10 mouse cellular contexts compared by ENCODE assay signal in the genomic region with DNA sequence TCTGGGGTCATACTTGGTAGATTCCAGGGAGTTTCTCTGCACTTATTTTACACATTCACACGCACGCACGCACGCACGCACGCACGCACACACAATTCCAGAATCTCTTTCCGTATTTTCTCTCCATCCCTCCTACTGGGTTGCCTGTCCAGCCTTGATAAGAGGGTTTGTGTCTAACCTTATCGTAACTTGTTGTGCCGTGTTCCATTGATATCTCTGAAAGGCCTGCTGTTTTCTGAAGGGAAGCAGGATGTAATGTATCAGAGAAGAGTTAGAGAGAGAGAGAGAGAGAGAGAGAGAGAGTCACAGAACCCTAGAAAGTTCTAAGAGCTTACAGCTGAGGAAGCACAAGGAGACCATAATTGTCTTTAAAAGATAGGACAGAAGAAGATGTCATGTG.
DNase-seq lines count a peak whose midpoint lies in the region; ATAC-seq and TF ChIP-seq lines count a peak whose summit lies in the region.
"Had no signal": no experiment of that assay in that cellular context is flagged by ENCODE, and none has a peak within 500 bp of the region (broad histone marks: within the 10 kb centered on the region; RNA-seq: fewer than 3 reads in every experiment).

No protein-coding gene starts in this region.

- TF ChIP-seq POLR2A in limb, embryonic 14.5 days (IDR thresholded peaks at IDR 0.05; ENCODE audit: borderline replicate concordance, extremely low read depth, insufficient read depth, insufficient read length) = no peak

- peak overlapping the region; percentile 37 for H3K4me3 ChIP-seq in heart, embryonic 11.5 days (ENCODE audit: low read depth, low read length)
- H3K4me3 ChIP-seq in midbrain, embryonic 15.5 days = no peak overlapping the region
- no peak overlapping the region for H3K4me3 ChIP-seq in midbrain, embryonic 10.5 days
- H3K4me3 ChIP-seq in limb, embryonic 14.5 days (replicated peaks; ENCODE audit: low read length) = no peak overlapping the region
- H3K4me3 ChIP-seq: embryonic facial prominence, embryonic 15.5 days had no signal

- peak overlapping the region; percentile 66 for H3K4me2 ChIP-seq in heart, embryonic 11.5 days
- peak overlapping the region; percentile 13; the same call in 1 of the 2 replicates for H3K4me2 ChIP-seq in midbrain, embryonic 15.5 days
- 0 out of 2 replicates have a peak overlapping the region, but pooled peaks have one; percentile 15 for H3K4me2 ChIP-seq in limb, embryonic 14.5 days (replicated peaks; ENCODE audit: low read depth, low read length, severe bottlenecking)

- DNase-seq in heart, adult 18-20 months = no peak
- no peak for DNase-seq in midbrain, embryonic 10.5 days (ENCODE audit: low spot score)
- no peak for DNase-seq in limb, embryonic 14.5 days (ENCODE audit: low spot score)
- DNase-seq in urinary bladder, postnatal 14 days (ENCODE audit: low spot score) = no peak
- no peak for DNase-seq in ovary, postnatal 14 days (ENCODE audit: low spot score)
- no peak for DNase-seq in thymus, postnatal 14 days

- H3K9me3 ChIP-seq in heart, embryonic 11.5 days (replicated peaks; ENCODE audit: control insufficient read depth, low read length) = no peaks in the 10 kb centered on the region
- H3K9me3 ChIP-seq in midbrain, embryonic 15.5 days = no peaks in the 10 kb centered on the region
- H3K9me3 ChIP-seq in midbrain, embryonic 10.5 days (replicated peaks) = no peaks in the 10 kb centered on the region
- no peaks in the 10 kb centered on the region for H3K9me3 ChIP-seq in limb, embryonic 14.5 days (ENCODE audit: control insufficient read depth, low read length)
- H3K9me3 ChIP-seq: embryonic facial prominence, embryonic 15.5 days had no signal

- peak; percentile 52; the same call in 1 of the 2 replicates for ATAC-seq in heart, embryonic 11.5 days (replicated peaks; ENCODE audit: insufficient number of reproducible peaks, low FRiP score, low TSS enrichment)
- no peak for ATAC-seq in midbrain, embryonic 15.5 days (replicated peaks)
- ATAC-seq in limb, embryonic 14.5 days (ENCODE audit: low FRiP score, low read depth) = no peak
- ATAC-seq: CD4-positive, CD25-positive, alpha-beta regulatory T cell, adult 4 months had no signal

- H3K36me3 ChIP-seq in heart, embryonic 11.5 days (ENCODE audit: control insufficient read depth, insufficient read depth, low read length) = no peaks in the 10 kb centered on the region
- H3K36me3 ChIP-seq in midbrain, embryonic 15.5 days (replicated peaks) = no peaks in the 10 kb centered on the region
- H3K36me3 ChIP-seq in midbrain, embryonic 10.5 days = no peaks in the 10 kb centered on the region
- no peaks in the 10 kb centered on the region for H3K36me3 ChIP-seq in limb, embryonic 14.5 days (ENCODE audit: control insufficient read depth, insufficient read depth, low read length)
- H3K36me3 ChIP-seq: embryonic facial prominence, embryonic 15.5 days had no signal

- H3K27ac ChIP-seq in heart, embryonic 11.5 days (ENCODE audit: low read depth, low read length) = no peak overlapping the region
- H3K27ac ChIP-seq in midbrain, embryonic 15.5 days = no peak overlapping the region
- no peak overlapping the region for H3K27ac ChIP-seq in midbrain, embryonic 10.5 days (replicated peaks)
- no peak overlapping the region for H3K27ac ChIP-seq in limb, embryonic 14.5 days (replicated peaks; ENCODE audit: low read depth, low read length)
- H3K27ac ChIP-seq: embryonic facial prominence, embryonic 15.5 days had no signal

- 45% methylated on average over 10 of the region's 10 CpGs for WGBS in heart, embryonic 11.5 days (ENCODE audit: insufficient replicate concordance)
- WGBS in midbrain, embryonic 15.5 days = 82% methylated on average over 10 of the region's 10 CpGs
- WGBS in midbrain, embryonic 10.5 days = 86% methylated on average over 10 of the region's 10 CpGs
- 90% methylated on average over 10 of the region's 10 CpGs for WGBS in limb, embryonic 14.5 days

- no peak overlapping the region for H3K9ac ChIP-seq in heart, embryonic 11.5 days (ENCODE audit: low read depth, low read length)
- no peak overlapping the region for H3K9ac ChIP-seq in midbrain, embryonic 15.5 days
- no peak overlapping the region for H3K9ac ChIP-seq in limb, embryonic 14.5 days (ENCODE audit: low read depth, low read length, severe bottlenecking)
- H3K9ac ChIP-seq: embryonic facial prominence, embryonic 15.5 days had no signal

- H3K27me3 ChIP-seq in heart, embryonic 11.5 days (ENCODE audit: control insufficient read depth, insufficient read depth, low read length) = no peaks in the 10 kb centered on the region
- no peaks in the 10 kb centered on the region for H3K27me3 ChIP-seq in midbrain, embryonic 15.5 days (replicated peaks)
- H3K27me3 ChIP-seq in midbrain, embryonic 10.5 days (ENCODE audit: low read depth, poor library complexity, severe bottlenecking) = no peaks in the 10 kb centered on the region; the same call in 1 of the 2 replicates
- no peaks in the 10 kb centered on the region for H3K27me3 ChIP-seq in limb, embryonic 14.5 days (ENCODE audit: control insufficient read depth, insufficient read depth, low read length)
- H3K27me3 ChIP-seq: embryonic facial prominence, embryonic 15.5 days had no signal

- peaks cover 3% of the 10 kb centered on the region; the same call in 1 of the 2 replicates for H3K4me1 ChIP-seq in heart, embryonic 11.5 days (ENCODE audit: control insufficient read depth, insufficient read depth, low read length)
- peaks cover 2% of the 10 kb centered on the region; the same call in 1 of the 2 replicates for H3K4me1 ChIP-seq in midbrain, embryonic 15.5 days
- H3K4me1 ChIP-seq in midbrain, embryonic 10.5 days = no peaks in the 10 kb centered on the region
- no peaks in the 10 kb centered on the region for H3K4me1 ChIP-seq in limb, embryonic 14.5 days (ENCODE audit: control insufficient read depth, insufficient read depth, low read length)

Comparison
In these comparisons a context has a peak if more than half of its experiments do, and no peak if none do; other contexts are left out.
1. H3K4me2 ChIP-seq: peak in every context shown above with its lines; median percentile 66 in heart, embryonic 11.5 days; 15 in limb, embryonic 14.5 days; 13 in midbrain, embryonic 15.5 days.